Mouse (Mus musculus) small intestine, adult 2 months (tissue): ENCODE data around the gene Ncam2. TPM values are rescaled to one million over a fixed set of nuclear protein-coding genes. Genes with fewer than 3 reads are reported as not detected.

Experiments used
- H3K27ac ChIP-seq: fragments of 200-500 bp; 2 replicates; pipeline ENCODE4 v1.5.1; 2012; ENCODE audit warnings: low read depth, low read length, control low read depth, inconsistent platforms; ENCODE audit not compliant: insufficient read depth
- H3K27me3 ChIP-seq: fragments of 200-500 bp; 2 replicates; pipeline ENCODE4 v1.6.1; 2012; ENCODE audit warnings: mild to moderate bottlenecking, moderate library complexity, low read length, inconsistent platforms; ENCODE audit not compliant: control insufficient read depth, insufficient read depth
- H3K36me3 ChIP-seq: fragments of 200-500 bp; 2 replicates; pipeline ENCODE4 v1.6.1; 2012; ENCODE audit warnings: mild to moderate bottlenecking, low read length, control low read depth, inconsistent platforms; ENCODE audit not compliant: control insufficient read depth, insufficient read depth
- H3K4me1 ChIP-seq: fragments of 200-500 bp; 2 replicates; pipeline ENCODE4 v1.6.1; 2012; ENCODE audit warnings: low read length, inconsistent platforms, mixed read lengths; ENCODE audit not compliant: control insufficient read depth, insufficient read depth, insufficient read length
- H3K4me3 ChIP-seq: fragments of 200-500 bp; 2 replicates; pipeline ENCODE4 v1.5.1; 2012; ENCODE audit warnings: low read depth, mild to moderate bottlenecking, control low read depth, inconsistent platforms, low read length, moderate library complexity
- CTCF ChIP-seq: fragments of 200-500 bp; IDR thresholded peaks from 2 replicates; pipeline ENCODE4 v1.5.1; 2012; ENCODE audit warnings: low read depth, mild to moderate bottlenecking, control low read depth, inconsistent platforms, low read length, moderate library complexity, mixed read lengths; ENCODE audit not compliant: insufficient replicate concordance, insufficient read length; ENCODE audit errors: extremely low read depth
- POLR2A ChIP-seq: fragments of 200-500 bp; IDR thresholded peaks from 2 replicates; pipeline ENCODE4 v1.6.1; 2012; ENCODE audit warnings: low read depth, mild to moderate bottlenecking, control low read depth, inconsistent platforms, low read length, moderate library complexity
- WGBS: fragments of 180-500 bp; shearing (Covaris S2); methylation state at CpG from one replicate; pipeline ENCODE4 v1.1.7; 2018; 5-methylcytosine and 5-hydroxymethylcytosine counted together
- polyA plus RNA-seq: library from polyadenylated mRNA; depleted of rRNA; stranded (reverse); fragments of >200 nt; gene quantifications from 2 replicates; pipeline ENCODE4 v1.2.3, GENCODE M21; 2012

Gene Ncam2
- polyA plus RNA-seq, 1 experiment, result not detected

- TF ChIP-seq POLR2A (no peak), CTCF (no peak)
- Histone ChIP-seq H3K4me3 (no peak overlapping the region), H3K27ac (no peak overlapping the region), H3K36me3 (no peaks in the 10 kb centered on the region), H3K27me3 (no peaks in the 10 kb centered on the region), H3K4me1 (no peaks in the 10 kb centered on the region)
Measured at GRCm38 (mm10) chr16:81254875-81255274, 54.4 kb downstream of the Ncam2 start.

DNA sequence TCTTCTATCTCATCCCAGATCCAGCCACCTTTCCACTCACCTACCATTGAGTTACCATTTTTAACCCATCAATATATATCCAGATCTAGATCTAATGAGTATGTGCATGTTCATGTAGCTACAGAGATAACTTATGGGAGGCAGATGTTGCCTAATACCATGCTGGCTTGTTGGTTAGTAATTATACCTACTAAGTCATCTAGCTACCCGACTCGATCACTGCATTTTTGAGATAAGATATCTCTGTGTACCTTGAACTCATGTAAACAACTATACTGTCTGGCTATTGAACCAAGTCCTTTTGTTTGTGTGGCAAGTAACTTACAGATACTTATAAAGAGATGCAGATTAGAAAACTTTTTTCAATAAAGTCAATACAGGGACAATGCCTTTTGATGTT is 59.9 kb downstream of the Ncam2 start:
- TF ChIP-seq POLR2A, result no peak
- TF ChIP-seq CTCF, result no peak
- WGBS, result 24% methylated on average over 2 of the region's 2 CpGs
- Histone ChIP-seq H3K4me3 (no peak overlapping the region), H3K4me1 (no peaks in the 10 kb centered on the region), H3K27me3 (no peaks in the 10 kb centered on the region), H3K36me3 (no peaks in the 10 kb centered on the region), H3K27ac (no peak overlapping the region)

- no peak overlapping the region for H3K27ac ChIP-seq
- WGBS, result 87% methylated on average over 2 of the region's 2 CpGs
- no peaks in the 10 kb centered on the region for H3K36me3 ChIP-seq
- no peak overlapping the region for H3K4me3 ChIP-seq
- TF ChIP-seq CTCF (no peak), POLR2A (no peak)
- no peaks in the 10 kb centered on the region for H3K27me3 ChIP-seq
- no peaks in the 10 kb centered on the region for H3K4me1 ChIP-seq
Measured at GRCm38 (mm10) chr16:81273597-81274360, 73.3 kb downstream of the Ncam2 start.

- Histone ChIP-seq H3K4me1 (no peaks in the 10 kb centered on the region), H3K4me3 (no peak overlapping the region), H3K27ac (no peak overlapping the region), H3K27me3 (no peaks in the 10 kb centered on the region), H3K36me3 (no peaks in the 10 kb centered on the region)
- TF ChIP-seq POLR2A, result no peak
- no peak for TF ChIP-seq CTCF
- 38% methylated on average over 5 of the region's 5 CpGs for WGBS
Measured at GRCm38 (mm10) chr16:81284241-81284640, 83.7 kb downstream of the Ncam2 start.

DNA sequence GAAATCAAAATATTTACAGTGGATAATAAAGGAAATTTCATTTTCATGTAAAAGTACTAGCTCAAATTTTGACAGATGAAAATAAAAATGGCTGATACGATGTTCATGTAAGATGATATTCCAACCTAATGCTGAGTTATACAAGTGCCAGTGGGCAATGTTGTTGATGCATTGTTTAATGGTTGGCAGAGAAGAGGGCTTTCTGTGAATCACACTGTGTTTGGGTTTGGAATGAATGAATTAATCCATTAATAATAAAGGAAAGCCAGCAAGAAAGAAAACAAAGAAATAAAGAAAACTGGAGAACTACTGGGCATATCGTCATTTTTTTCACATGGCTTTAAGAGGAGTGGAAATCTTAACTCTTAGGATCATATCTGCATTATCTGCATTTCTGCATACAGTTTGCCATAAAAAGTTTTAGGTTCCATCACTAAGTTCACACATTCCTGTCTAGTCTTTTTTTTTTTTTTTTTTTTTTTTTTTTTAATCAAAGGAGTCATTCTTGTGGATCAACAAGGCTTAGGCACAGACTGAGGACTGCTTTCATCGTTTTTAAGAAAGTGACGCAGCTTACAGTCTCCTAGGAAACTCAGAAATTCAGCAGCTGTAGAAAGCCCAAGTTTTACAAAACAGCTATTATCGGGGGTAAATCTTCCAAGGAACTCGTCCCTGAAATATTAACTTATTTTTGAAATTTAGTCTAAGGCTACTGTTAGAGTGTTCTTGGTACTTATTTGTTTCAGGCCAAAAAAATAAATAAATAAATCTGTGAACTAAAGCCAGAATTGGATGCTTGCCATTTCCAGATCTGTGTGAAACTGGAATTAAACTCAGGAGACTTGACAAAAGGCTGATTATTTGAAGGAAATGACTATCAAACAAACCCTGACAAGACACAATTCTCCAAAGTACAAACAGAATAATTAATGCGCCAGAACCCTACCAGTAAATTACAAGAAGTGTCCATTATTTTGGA is 84.7 kb downstream of the Ncam2 start:
- H3K4me1 ChIP-seq, result no peaks in the 10 kb centered on the region
- TF ChIP-seq POLR2A (no peak), CTCF (no peak)
- H3K27ac ChIP-seq, result no peak overlapping the region
- H3K27me3 ChIP-seq, result no peaks in the 10 kb centered on the region
- 72% methylated on average over 7 of the region's 7 CpGs for WGBS
- H3K4me3 ChIP-seq, result no peak overlapping the region
- H3K36me3 ChIP-seq, result no peaks in the 10 kb centered on the region

GRCm38 (mm10) chr16:81285882-81286281 is 85.4 kb downstream of the Ncam2 start:
- Histone ChIP-seq H3K4me1 (no peaks in the 10 kb centered on the region), H3K36me3 (no peaks in the 10 kb centered on the region), H3K27me3 (no peaks in the 10 kb centered on the region), H3K27ac (no peak overlapping the region), H3K4me3 (no peak overlapping the region)
- TF ChIP-seq POLR2A, result no peak
- no peak for TF ChIP-seq CTCF
- 84% methylated on average over 2 of the region's 2 CpGs for WGBS

- Histone ChIP-seq H3K36me3 (no peaks in the 10 kb centered on the region), H3K4me3 (no peak overlapping the region), H3K27ac (no peak overlapping the region), H3K4me1 (no peaks in the 10 kb centered on the region), H3K27me3 (no peaks in the 10 kb centered on the region)
- TF ChIP-seq CTCF (no peak), POLR2A (no peak)
- WGBS, result 66% methylated on average over 2 of the region's 2 CpGs
Measured at GRCm38 (mm10) chr16:81303806-81304205, 103.3 kb downstream of the Ncam2 start.
